Mouse (Mus musculus) hindbrain, embryonic 13.5 days (tissue): ENCODE measurements around the gene Actr8. TPM values are rescaled to one million over a fixed set of nuclear protein-coding genes. Genes with fewer than 3 reads are reported as not detected.

Source experiments
- ATAC-seq: fragments of 200-750 bp; cut with Nextera tagmentation; 2 replicates; pipeline ENCODE4 v1.8.0; 2017; ENCODE audit warnings: moderate TSS enrichment; ENCODE audit not compliant: low FRiP score
- H3K27ac ChIP-seq: fragments of 300-500 bp; sonication (generic); 2 replicates; pipeline ENCODE4 v1.5.1; 2015; ENCODE audit warnings: inconsistent platforms, mild to moderate bottlenecking, moderate library complexity
- H3K27me3 ChIP-seq: fragments of 300-500 bp; sonication (generic); 2 replicates; pipeline ENCODE4 v1.6.1; 2015; ENCODE audit warnings: mild to moderate bottlenecking, inconsistent platforms
- H3K36me3 ChIP-seq: fragments of 300-500 bp; sonication (generic); 2 replicates; pipeline ENCODE4 v1.6.1; 2015; ENCODE audit warnings: mild to moderate bottlenecking, inconsistent platforms
- H3K4me1 ChIP-seq: fragments of 300-500 bp; sonication (generic); replicated peaks from 2 replicates; pipeline ENCODE4 v1.6.1; 2015; ENCODE audit warnings: inconsistent platforms
- H3K4me2 ChIP-seq: fragments of 300-500 bp; sonication (generic); 2 replicates; pipeline ENCODE4 v1.6.1; 2015; ENCODE audit warnings: inconsistent platforms, mild to moderate bottlenecking, moderate library complexity
- H3K4me3 ChIP-seq: fragments of 300-500 bp; sonication (generic); 2 replicates; pipeline ENCODE4 v1.5.1; 2015; ENCODE audit warnings: mild to moderate bottlenecking, inconsistent platforms
- H3K9ac ChIP-seq: fragments of 300-500 bp; sonication (generic); 2 replicates; pipeline ENCODE4 v1.6.1; 2015; ENCODE audit warnings: mild to moderate bottlenecking, inconsistent platforms
- H3K9me3 ChIP-seq: fragments of 300-500 bp; sonication (generic); 2 replicates; pipeline ENCODE4 v1.6.1; 2016; ENCODE audit warnings: inconsistent platforms
- WGBS: fragments of 180-500 bp; shearing (Covaris S2); methylation state at CpG from one replicate; pipeline ENCODE4 v1.1.7; 2015; 5-methylcytosine and 5-hydroxymethylcytosine counted together
- polyA plus RNA-seq: library from polyadenylated mRNA; unstranded; fragments of >200 nt; fragmentation: Nextera tagmentation; extraction: Ambion mirVana; gene quantifications from 2 replicates; pipeline ENCODE4 v1.2.1, GENCODE M21; 2015

Actr8 gene
- 83.9 and 86.6 TPM in 2 replicates for polyA plus RNA-seq

DNA sequence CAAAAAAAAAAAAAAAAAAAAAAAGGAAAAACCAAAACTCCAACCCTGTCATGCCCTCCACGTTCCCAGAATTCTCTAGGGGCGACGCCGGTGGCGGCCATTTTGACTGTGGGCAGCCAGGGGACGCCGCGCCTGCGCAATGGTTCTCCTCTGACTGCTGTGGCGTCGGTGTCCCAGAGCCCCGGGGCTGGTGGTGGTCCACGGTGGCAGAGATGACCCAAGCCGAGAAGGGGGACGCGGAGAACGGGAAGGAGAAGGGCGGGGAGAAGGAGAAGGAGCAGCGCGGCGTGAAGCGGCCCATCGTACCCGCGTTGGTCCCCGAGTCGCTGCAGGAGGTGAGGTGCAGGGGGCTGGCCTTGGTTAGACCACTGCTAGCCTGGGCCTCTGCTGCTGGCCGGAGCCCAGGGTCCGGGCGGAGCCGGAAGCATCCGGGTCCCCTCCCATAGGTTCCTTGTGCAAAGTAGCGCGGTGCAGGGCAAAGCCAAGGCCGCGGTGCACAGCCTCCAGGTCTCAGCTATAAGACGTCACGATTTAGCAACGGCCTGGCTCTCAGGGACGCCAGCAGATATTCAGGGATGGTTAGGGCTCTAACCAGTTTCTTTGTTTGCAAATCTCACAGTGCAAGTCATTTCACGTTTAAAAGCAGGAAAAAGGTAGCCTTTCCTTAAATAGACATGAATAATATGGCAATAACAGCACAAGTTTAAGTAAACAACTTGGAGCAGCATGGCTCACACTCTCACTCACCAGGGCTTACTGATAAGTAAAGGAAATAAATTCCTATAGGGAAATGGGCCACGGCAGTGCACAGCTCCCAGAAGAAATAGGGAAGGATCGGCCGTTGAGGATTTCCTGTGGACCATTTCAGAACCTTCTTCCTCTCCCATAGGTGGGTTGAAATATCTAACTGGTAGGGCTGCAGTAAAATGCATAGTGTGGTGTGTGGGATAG lies at the start of gene Actr8:
TSS of gene Actr8 (plus strand) at position 84 of the 951 bp plus-strand sequence.
- Histone ChIP-seq H3K27ac (peak within 1 kb of the TSS; percentile 96), H3K4me1 (peaks cover 11% of the 10 kb centered on the region), H3K36me3 (peaks cover 66% of the 10 kb centered on the region), H3K27me3 (no peaks in the 10 kb centered on the region), H3K4me2 (peak within 1 kb of the TSS; percentile 89), H3K4me3 (peak within 1 kb of the TSS; percentile 83), H3K9me3 (no peaks in the 10 kb centered on the region), H3K9ac (peak within 1 kb of the TSS; percentile 91)
- peak; percentile 95 for ATAC-seq
- 3% methylated on average over 44 of the region's 44 CpGs for WGBS

- H3K9ac ChIP-seq = no peak overlapping the region
- no peaks in the 10 kb centered on the region for H3K27me3 ChIP-seq
- ATAC-seq = no peak
- 73% methylated on average over 4 of the region's 4 CpGs for WGBS
- H3K4me1 ChIP-seq = no peaks in the 10 kb centered on the region
- no peak overlapping the region for H3K4me2 ChIP-seq
- no peak overlapping the region for H3K4me3 ChIP-seq
- H3K9me3 ChIP-seq = no peaks in the 10 kb centered on the region; the same call in 1 of the 2 replicates
- no peaks in the 10 kb centered on the region for H3K36me3 ChIP-seq
- no peak overlapping the region for H3K27ac ChIP-seq
Measured at GRCm38 (mm10) chr14:29928966-29929365, 49.2 kb upstream of the Actr8 start.

- no peak for ATAC-seq
- no peaks in the 10 kb centered on the region for H3K36me3 ChIP-seq
- H3K4me1 ChIP-seq = peaks cover 18% of the 10 kb centered on the region; the same call in 1 of the 2 replicates
- H3K27ac ChIP-seq = peak overlapping the region; percentile 0; the same call in 1 of the 2 replicates
- no peaks in the 10 kb centered on the region for H3K9me3 ChIP-seq
- no peak overlapping the region for H3K9ac ChIP-seq
- no peaks in the 10 kb centered on the region for H3K27me3 ChIP-seq
- 36% methylated on average over 5 of the region's 5 CpGs for WGBS
- H3K4me2 ChIP-seq = no peak overlapping the region
- H3K4me3 ChIP-seq = no peak overlapping the region
Measured at GRCm38 (mm10) chr14:29935516-29935915, 42.6 kb upstream of the Actr8 start.

GRCm38 (mm10) chr14:29937466-29937865 lies 40.7 kb upstream of the Actr8 start:
- no peak for ATAC-seq
- 85% methylated on average over 15 of the region's 15 CpGs for WGBS
- no peak overlapping the region for H3K4me2 ChIP-seq

GRCm38 (mm10) chr14:29939600-29940312 lies 38.4 kb upstream of the Actr8 start:
- no peak overlapping the region for H3K9ac ChIP-seq
- H3K4me2 ChIP-seq = peak overlapping the region; percentile 18; the same call in 1 of the 2 replicates

More at GRCm38 (mm10) chr14:29937466-29937865, 40.7 kb upstream of the Actr8 start:
- Histone ChIP-seq H3K27ac (no peak overlapping the region), H3K4me1 (peaks cover 18% of the 10 kb centered on the region; the same call in 1 of the 2 replicates), H3K4me3 (no peak overlapping the region), H3K9ac (no peak overlapping the region), H3K36me3 (no peaks in the 10 kb centered on the region), H3K27me3 (peaks cover 12% of the 10 kb centered on the region; the same call in 1 of the 2 replicates), H3K9me3 (no peaks in the 10 kb centered on the region)

DNA sequence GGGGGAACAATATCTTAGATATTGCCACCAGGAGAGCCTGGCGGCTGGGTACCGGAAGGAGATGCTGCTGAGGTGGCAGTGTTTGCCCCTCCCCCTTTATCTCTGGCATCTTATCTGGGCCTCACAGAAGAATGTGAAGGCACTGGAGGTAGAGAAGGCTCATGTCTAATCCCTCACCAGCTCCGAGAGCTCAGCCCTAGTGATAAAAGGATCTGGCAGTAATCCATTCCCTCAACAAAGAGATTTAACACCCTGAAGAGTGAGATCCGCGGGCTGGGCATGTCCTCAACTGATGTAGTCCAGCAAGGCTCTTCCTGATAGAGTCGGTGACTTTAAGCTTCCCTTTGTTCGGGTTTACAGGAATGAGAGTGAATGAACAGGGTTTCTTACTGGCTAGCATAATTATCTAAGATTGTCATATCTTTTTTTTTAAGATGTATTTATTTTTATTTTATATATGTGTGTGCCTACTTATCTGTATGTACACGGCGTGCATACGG lies 37.8 kb upstream of the Actr8 start:
- ATAC-seq = no peak
- H3K9ac ChIP-seq = no peak overlapping the region
- H3K27ac ChIP-seq = no peak overlapping the region
- H3K4me1 ChIP-seq = peaks cover 15% of the 10 kb centered on the region; the same call in 1 of the 2 replicates
- H3K9me3 ChIP-seq = no peaks in the 10 kb centered on the region
- H3K27me3 ChIP-seq = peaks cover 16% of the 10 kb centered on the region; the same call in 1 of the 2 replicates
- H3K4me2 ChIP-seq = peak overlapping the region; percentile 18; the same call in 1 of the 2 replicates
- no peaks in the 10 kb centered on the region for H3K36me3 ChIP-seq
- H3K4me3 ChIP-seq = no peak overlapping the region
- WGBS = 36% methylated on average over 10 of the region's 10 CpGs

More at GRCm38 (mm10) chr14:29939600-29940312, 38.4 kb upstream of the Actr8 start:
- no peak overlapping the region for H3K4me3 ChIP-seq
- WGBS = 55% methylated on average over 20 of the region's 20 CpGs
- no peaks in the 10 kb centered on the region for H3K36me3 ChIP-seq
- peaks cover 16% of the 10 kb centered on the region; the same call in 1 of the 2 replicates for H3K27me3 ChIP-seq
- ATAC-seq = peak; percentile 57; the same call in 1 of the 2 replicates
- H3K27ac ChIP-seq = no peak overlapping the region
- H3K4me1 ChIP-seq = peaks cover 18% of the 10 kb centered on the region; the same call in 1 of the 2 replicates
- no peaks in the 10 kb centered on the region for H3K9me3 ChIP-seq

GRCm38 (mm10) chr14:29940877-29941276 lies 37.3 kb upstream of the Actr8 start:
- H3K4me3 ChIP-seq = no peak overlapping the region
- H3K4me2 ChIP-seq = no peak overlapping the region
- no peaks in the 10 kb centered on the region for H3K9me3 ChIP-seq
- no peaks in the 10 kb centered on the region for H3K36me3 ChIP-seq
- ATAC-seq = no peak
- peaks cover 16% of the 10 kb centered on the region; the same call in 1 of the 2 replicates for H3K27me3 ChIP-seq
- H3K4me1 ChIP-seq = peaks cover 10% of the 10 kb centered on the region; the same call in 1 of the 2 replicates
- 25% methylated on average over 2 of the region's 2 CpGs for WGBS
- H3K9ac ChIP-seq = no peak overlapping the region
- no peak overlapping the region for H3K27ac ChIP-seq

GRCm38 (mm10) chr14:29946761-29947309 lies 31.3 kb upstream of the Actr8 start:
- Histone ChIP-seq H3K36me3 (no peaks in the 10 kb centered on the region), H3K27ac (no peak overlapping the region), H3K4me2 (no peak overlapping the region), H3K4me3 (no peak overlapping the region), H3K4me1 (no peaks in the 10 kb centered on the region), H3K9ac (no peak overlapping the region), H3K9me3 (no peaks in the 10 kb centered on the region), H3K27me3 (peaks cover 8% of the 10 kb centered on the region; the same call in 1 of the 2 replicates)
- ATAC-seq = no peak
- 78% methylated on average over 5 of the region's 5 CpGs for WGBS

- ATAC-seq = no peak
- Histone ChIP-seq H3K9ac (no peak overlapping the region), H3K4me3 (no peak overlapping the region), H3K4me1 (no peaks in the 10 kb centered on the region), H3K4me2 (no peak overlapping the region), H3K36me3 (no peaks in the 10 kb centered on the region), H3K9me3 (no peaks in the 10 kb centered on the region), H3K27ac (no peak overlapping the region), H3K27me3 (no peaks in the 10 kb centered on the region)
- 88% methylated on average over 4 of the region's 4 CpGs for WGBS
Measured at GRCm38 (mm10) chr14:29950805-29951204, 27.3 kb upstream of the Actr8 start.

GRCm38 (mm10) chr14:29957393-29957792 lies 20.7 kb upstream of the Actr8 start:
- H3K27ac ChIP-seq = no peak overlapping the region
- no peaks in the 10 kb centered on the region for H3K36me3 ChIP-seq
- no peaks in the 10 kb centered on the region for H3K9me3 ChIP-seq
- H3K27me3 ChIP-seq = no peaks in the 10 kb centered on the region
- ATAC-seq = no peak
- no peak overlapping the region for H3K4me3 ChIP-seq
- H3K9ac ChIP-seq = no peak overlapping the region
- no peaks in the 10 kb centered on the region for H3K4me1 ChIP-seq
- H3K4me2 ChIP-seq = no peak overlapping the region

- Histone ChIP-seq H3K4me3 (peak overlapping the region; percentile 90), H3K4me1 (peaks cover 31% of the 10 kb centered on the region), H3K9me3 (peaks cover 3% of the 10 kb centered on the region; the same call in 1 of the 2 replicates), H3K36me3 (peaks cover 28% of the 10 kb centered on the region), H3K27ac (peak overlapping the region; percentile 83), H3K27me3 (0 out of 2 replicates have a peak, but pooled peaks cover 4% of the 10 kb centered on the region), H3K9ac (peak overlapping the region; percentile 66), H3K4me2 (peak overlapping the region; percentile 81)
- ATAC-seq = no peak; the same call in 1 of the 2 replicates
- 71% methylated on average over 7 of the region's 7 CpGs for WGBS
Measured at GRCm38 (mm10) chr14:29967611-29968010, 10.5 kb upstream of the Actr8 start.
